Mouse (Mus musculus): ENCODE measurements at regions not wholly inside any gene's neighbourhood (a gene's known extent, or its start where the extent isn't known, plus 50 kb on each side); places are given as distances from the start of the nearest gene placed in this dataset.

DNA sequence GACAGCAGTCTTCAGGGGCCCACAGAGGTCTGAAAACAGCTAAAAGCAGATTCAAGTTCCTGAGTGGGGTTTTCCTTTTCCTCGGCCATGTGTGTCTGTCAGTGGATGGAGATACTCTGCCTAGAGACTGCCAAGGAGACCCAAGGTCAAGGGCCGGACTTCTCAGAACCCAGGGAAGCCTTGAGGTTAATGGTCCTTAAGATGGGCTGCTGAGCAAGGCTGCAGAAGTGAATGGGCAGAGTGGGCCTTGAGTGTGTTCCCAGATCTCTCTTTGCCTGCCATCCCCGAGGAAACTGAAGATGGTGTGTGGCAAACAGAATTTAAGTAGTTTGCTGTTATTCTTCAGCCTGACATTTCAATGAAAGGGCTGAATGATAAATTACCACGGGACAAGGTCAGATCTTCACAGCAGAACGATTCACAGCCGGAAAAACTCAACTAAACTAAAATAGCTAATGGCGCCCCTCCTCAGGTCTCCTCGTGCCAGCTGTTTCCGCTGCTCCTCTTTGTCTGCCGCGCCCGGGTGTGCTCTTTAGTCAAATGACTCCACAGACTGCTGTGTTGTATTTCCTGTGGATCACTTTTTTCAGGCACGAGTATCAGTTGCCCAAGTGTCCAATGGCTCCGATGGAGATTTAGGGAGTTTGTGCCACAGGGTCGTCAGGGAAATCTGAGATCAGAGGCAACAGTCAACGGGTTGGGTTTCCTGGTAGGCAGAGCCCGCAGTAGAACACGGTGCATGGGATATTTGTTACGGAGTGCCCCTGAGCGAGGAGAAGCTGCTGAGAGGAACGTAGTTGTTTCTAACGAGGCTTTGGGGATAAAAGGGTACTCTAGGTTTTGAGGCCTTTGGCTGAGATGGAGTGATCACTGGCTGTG is 93.5 kb upstream of the Tut7 start:
- no peak for DNase-seq (ENCODE audit: low spot score)

DNA sequence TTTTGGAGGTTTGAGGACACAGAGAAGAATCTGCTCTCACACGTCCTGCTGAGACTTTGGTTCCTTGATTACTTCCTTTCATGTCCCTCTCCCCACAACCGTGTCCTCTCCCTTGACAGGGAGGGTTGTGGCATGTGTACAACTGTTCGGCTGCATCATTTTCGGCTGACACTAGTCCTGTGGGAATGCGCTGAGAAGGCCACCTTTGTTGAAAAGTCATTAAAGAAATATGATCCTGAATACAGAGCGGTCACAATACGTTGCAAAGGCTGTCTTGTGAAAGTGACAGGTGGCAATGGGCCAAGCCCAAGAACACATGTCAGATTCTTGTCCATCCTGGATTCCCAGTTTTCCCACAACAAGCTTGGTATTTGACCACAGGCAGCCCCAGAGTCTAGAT is 92.8 kb upstream of the Tut7 start:
- DNase-seq (ENCODE audit: low spot score), result no peak

DNA sequence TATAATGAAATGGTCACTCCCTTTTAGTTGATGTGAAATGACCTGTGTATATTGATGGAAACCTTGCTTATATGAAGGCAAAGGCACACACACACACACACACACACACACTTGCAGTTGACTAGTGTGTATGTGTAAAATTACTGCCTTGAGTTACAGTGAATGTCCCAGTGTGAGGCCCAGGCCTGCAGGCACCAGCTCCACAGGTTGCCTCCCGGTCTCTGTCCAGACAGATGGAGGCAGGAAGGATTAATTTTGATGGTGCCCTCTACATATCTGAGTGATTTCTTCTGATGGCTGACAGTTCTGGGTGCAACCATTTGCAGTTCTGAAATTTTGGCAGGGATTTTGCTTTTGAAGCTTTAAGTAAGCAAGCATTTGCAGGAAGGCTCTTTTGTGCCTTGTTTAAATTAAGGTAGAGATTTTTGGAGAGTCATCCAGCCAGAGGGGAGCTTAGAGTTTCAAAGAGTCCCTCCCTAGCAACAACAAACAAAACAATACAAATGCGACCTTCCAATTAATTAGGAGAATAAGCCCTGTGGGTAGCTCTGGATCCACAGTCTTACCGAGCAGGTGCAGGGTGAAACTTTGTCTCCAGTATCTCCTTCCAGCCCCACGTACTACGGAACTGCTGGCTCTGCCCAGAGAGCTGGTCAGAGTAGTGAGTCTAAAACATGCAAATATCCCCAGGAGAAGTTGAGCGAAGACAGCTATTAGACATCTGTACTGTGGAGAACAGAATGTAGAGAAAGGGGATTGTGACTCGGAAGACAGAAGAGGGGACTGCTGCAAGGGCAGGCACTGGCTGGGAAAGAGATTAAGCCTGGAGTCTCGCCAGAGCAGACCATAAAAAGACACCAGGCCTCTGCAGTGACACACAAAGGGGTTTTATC is 87.5 kb upstream of the Tut7 start:
- DNase-seq (ENCODE audit: low spot score), result no peak

DNA sequence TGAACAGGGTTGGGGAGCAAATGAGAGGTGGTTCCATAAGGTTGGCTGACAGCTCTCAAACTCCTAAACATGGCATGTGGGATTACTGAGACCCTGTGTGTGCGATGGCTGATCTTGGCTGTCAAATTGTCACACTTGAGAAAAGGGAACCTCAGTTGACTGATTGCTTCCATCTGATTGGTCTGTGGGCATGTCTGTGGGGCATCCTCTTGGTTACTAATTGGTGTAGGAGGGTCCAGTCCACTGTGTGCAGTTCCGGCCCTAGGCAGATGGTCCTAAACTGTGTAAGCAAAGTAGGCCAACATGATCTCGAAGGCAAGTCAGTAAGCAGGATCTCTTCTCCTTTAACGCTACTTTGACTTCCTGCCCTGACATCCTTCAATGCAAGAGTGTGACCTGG is 86.5 kb upstream of the Tut7 start:
- DNase-seq (ENCODE audit: low spot score), result no peak

DNA sequence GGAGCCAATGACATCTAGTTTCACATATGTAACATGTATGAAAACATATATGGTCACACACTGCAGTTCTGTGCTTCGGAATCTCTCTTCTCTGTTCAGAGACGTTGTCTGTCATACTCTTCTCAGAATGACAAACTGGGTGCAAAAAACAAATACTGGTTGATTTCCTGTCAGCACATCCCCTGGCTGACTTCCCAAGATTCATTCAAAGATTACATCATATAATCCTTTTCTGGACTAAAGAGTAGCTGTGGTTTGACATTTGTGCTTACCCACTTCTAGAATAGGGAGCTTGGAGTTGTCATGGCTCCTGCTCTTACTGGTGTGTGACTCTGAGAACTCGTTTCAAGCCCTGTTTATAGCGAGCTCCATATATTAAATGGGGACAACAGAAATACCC is 85.8 kb upstream of the Tut7 start:
- DNase-seq (ENCODE audit: low spot score), result no peak

DNA sequence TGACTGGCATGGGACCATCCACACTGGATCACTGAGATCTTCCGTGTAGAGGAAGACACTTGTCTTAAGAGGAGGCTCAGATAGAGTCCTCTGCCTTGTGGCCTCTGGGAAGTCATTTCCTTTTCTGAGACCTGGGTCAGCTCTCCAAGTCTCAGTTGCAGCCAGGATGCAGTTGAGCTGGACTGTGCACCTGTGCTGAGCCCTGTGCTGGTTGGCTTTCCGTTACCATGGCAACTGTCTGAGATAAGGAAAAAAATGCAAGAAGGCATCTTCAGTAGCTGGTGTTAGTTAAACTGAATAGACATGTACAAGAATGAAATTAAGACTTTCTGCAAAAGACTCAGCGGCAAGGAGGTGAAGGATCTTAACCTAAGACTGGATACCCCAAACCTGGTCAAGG is 82.5 kb upstream of the Tut7 start:
- DNase-seq (ENCODE audit: low spot score), result no peak

DNA sequence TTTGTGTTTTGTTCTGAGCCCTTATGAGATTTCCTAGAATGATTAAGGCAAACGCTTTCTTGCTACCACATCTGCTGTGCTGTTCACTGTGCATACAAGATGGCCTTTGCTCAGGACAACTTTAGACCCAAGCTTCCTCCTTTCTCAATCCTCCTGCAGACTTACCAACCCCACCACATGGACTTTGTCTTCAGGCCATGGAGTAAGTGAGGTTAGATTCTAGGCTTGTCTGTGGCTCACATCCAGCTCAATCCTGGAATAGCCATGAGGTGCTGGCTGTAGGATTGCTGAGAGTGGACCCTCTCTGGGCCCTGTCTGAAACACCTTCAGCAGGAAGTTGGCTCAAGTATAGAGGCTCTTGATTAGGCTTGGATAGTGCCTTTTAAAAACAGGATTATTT is 81.5 kb upstream of the Tut7 start:
- no peak for DNase-seq (ENCODE audit: low spot score)

DNA sequence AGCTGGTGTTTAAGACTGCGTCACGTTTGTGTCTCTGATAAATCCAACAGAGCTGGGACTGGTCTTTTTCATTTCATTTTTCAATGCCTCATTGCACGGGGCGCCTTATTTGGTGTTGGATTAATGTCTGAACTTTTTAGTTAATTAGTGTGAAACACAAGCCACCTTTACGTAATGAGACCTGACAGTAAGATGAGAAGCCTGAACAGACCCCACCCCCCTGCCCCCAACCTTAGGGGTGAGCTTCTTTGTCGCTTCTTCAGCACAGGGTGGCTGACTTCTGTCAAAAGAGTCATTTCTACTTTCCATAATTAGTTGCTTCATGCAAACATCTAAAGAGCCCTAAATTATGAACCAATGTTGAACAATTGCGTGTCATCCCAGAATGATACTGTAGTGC is 76.6 kb upstream of the Tut7 start:
- DNase-seq (ENCODE audit: low spot score), result no peak

DNA sequence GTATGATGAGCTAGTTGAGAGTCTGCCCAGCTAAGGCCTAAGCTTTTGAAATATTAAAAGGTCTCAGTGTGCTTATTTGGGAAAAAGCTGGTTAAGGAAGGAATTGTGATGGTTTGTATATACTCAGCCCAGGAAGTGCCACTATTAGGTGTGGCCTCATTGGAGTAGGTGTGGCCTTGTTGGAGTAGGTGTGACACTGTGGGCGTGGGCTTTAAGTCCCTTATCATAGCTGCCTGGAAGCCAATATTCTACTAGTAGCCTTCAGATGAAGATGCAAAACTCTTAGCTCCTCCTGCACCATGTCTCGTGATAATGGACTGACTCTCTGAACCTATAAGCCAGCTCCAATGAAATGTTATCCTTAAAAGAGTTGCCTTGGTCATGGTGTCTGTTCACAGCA is 72.8 kb upstream of the Tut7 start:
- DNase-seq (ENCODE audit: low spot score), result no peak

DNA sequence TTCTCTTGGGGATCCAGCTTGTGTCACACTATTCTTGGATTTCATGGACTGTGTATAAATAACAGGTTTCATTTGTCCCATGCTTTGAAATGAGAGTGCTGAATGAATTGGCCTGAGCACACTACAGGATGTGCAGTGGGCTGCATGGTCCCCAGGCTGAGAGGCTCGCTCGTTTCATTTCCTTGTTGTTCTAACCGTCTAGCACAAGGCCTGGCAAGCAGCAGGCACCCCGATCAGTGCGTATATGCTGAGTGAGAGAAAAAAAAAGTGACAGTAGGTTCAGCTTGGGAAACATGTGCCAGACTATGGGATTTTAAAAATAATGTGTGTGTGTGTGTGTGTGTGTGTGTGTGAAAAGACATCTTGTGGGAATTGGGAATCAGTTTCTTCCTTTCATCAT is 71.1 kb upstream of the Tut7 start:
- DNase-seq (ENCODE audit: low spot score), result no peak

DNA sequence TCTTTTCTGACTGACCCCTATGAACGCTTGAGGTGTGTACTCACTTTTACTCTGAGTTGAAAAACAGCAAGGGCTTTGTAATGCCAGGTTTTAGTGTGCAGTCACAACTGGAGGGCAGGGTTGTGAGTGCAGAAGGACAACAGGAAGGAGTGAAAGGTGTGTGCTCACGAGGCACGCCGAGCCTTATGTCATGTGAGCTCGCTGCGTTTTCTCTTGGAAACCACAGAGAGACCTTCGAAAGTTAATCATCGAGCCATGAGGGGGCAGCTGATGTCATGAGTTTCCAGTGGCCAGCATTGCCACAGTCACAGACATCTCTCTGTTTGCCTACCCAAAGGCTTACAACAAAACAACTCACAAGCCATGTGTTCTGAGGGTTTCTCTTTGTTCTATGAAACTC is 70.0 kb upstream of the Tut7 start:
- no peak for DNase-seq (ENCODE audit: low spot score)

DNA sequence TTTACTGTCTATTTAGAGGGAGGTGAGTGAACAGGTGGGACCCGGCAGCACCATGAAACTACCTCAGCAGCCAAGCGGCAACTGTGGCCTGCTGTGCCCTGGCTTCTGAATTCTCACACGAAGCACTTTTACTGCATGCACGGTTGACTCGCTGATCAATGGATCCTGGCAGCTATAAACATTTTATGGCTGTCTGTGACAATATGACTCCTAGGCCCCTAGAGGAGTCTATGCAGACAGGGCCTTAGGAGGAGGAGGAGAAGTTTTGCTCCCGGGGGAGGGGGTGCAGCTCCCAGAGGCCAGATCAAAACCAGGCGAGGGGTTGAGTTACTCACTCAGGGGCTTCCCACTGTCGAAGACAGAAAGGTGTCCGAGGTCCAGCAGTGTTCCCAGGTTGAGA is 69.4 kb upstream of the Tut7 start:
- no peak for DNase-seq (ENCODE audit: low spot score)

DNA sequence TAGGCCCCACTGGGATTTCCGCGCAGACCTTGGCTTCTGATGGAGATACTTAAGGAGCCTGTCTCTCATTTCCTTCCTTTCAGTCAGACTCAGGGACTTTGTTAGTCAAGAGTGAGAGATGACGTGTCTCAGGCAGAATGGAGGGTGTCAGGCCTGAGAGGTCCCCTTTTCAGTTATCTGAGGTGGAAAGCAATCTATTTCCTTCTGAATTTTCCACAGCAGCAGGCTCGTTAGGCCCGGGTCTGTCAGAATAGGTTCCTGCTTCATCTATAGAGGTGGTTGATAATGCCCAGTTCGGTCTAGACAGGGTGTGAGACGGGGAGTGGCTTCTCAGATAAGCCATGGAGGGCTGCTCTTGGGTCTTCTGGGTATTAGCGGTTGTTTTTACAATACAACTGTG is 68.8 kb upstream of the Tut7 start:
- DNase-seq (ENCODE audit: low spot score), result no peak

DNA sequence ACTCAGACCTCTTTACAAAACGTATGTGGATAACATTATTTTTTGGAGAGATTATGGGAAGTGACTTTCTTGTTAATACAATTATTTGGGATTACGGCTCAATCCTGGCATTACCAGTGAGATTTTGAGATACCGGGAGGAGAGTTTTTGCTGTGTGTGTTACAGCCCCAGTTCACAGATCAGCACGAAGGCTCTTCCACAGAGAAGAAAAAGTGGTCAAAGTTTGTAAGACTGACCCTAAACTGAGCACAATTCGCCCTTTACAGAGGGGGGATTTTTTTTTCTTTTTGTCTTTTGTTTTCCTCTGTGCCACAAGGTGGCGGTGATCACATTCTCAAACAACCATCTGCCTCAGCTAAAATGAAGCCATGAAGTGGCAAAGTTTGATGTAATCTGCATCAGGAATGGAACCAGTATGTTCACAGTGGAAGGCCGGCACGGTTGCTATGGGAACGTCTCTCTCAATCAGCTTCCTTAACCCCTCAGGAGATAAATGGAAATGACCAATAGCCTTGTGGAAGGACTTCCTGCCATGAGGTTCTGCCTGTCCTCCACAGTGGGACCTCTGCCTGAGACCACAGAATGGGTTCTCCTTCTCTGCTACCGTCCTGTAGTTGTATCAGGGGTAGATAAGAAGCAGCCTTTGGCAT is 66.6 kb upstream of the Tut7 start:
- DNase-seq (ENCODE audit: low spot score), result no peak

DNA sequence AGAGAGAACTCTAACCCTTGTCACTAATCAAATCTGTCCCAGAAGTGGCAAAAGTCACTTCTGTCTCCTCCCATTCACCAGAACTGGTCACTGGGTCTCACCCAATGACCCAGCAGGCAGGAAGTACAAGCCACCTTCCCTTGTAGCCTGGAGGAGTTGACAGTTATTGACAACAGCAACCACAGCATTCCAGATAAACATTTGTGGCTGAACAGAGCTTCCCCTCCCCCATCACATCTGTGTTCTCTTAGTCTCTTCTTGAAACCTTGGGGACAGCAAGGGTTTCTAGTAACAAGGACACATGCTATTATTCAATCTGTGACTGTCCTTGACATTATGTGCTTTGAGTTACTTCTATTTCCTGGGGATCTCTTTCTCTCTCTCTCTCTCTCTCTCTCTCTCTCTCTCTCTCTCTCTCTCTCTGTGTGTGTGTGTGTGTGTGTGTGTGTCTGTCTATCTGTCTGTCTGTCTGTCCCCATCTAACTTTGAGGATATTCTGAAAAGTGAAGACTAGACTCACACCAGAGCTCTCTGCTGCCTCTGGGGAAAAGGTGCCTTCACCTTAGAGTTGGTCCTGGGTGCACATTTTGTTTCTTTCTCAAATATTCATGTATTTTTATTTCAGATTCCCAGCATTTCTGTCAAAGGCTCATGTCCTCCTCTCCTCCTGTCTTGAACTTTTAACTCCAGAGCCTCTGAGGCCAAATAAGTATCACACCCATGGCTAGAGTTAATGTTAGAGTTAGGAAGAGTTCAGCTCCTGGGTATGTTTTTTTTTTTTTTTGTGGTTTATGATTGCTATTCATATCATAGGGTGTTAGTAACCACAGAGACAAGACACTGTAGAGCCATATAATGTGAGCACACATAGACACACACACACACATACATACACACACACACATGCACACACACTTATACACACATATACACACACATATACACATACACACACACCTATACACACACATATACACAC is 65.4 kb upstream of the Tut7 start:
- DNase-seq (ENCODE audit: low spot score), result no peak

DNA sequence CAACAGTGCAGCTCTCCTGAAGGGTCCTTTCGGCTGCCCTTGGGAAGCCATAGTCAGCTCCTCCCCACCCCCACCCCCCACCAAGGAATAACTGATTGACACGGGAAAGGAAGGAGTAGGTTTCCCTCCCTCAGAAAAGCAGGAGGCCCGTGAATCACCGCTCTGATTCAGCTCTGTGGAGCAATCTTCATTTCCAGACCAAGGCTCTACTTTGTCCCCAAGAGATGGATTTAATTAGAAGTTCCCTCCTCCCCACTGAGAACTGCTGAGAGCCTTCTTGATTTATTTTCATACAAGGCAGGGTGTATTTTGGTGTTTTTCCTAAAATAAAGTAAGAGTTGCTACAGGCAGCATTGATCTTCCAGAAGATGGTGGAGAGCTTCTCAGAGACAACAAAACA is 64.4 kb upstream of the Tut7 start:
- DNase-seq (ENCODE audit: low spot score), result no peak

DNA sequence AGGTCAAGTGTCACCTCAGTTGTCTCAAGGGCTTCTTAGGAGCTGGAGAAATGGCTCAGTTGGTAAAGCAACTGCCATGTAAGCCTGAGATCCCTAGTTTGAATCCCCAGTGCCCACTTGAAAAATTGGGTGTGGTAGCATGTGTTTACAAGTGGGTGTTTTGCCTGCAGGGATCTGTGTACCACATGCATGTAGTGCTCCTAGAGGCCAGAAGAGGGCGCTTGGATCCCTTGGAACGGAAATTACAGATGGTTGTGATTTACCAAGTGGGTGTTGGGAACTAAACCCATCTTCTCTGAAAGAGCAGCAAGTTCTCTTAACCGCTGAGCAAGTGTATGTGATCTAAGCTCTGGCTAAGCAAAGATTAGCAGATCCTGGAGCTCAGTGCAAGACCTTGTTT is 63.6 kb upstream of the Tut7 start:
- DNase-seq (ENCODE audit: low spot score), result no peak

DNA sequence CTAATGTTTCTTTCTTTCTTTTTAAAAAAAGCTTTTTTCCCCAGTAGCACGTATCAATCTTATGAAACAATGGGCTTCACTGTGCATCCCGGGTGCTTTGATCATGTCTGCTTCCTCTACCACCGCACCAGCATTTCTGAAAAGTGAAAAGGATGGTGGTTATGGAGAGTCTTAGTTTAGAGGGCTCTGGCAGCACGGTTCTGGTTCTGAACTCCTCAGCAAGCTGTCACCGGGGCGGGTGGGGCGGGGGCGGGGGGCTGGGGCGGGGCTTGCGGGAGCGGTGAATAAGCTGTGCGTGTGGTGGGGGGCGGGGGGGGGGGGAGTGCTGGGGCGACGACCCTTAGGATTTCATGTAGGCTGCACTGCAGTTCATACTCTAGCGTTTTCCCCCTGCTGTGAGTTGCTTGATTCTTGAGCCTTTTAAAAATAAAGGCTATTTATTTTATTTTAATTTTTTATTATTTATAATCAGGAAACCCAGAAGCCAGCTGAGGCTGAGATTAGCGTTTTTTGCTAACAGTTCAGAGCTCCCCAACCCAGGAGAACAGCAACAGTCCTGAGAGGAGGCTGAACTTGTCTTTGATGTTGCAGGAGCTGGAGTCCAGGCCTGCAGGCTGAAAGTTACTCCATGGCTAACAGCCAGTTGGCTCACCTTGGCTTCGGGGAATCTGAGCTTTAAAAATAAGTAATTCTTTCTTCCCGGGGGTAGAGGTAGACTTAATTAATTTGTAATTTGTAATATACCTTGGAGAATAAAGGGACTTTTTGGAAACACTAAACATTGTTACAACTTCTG is 59.2 kb upstream of the Tut7 start:
- no peak for DNase-seq (ENCODE audit: low spot score)

DNA sequence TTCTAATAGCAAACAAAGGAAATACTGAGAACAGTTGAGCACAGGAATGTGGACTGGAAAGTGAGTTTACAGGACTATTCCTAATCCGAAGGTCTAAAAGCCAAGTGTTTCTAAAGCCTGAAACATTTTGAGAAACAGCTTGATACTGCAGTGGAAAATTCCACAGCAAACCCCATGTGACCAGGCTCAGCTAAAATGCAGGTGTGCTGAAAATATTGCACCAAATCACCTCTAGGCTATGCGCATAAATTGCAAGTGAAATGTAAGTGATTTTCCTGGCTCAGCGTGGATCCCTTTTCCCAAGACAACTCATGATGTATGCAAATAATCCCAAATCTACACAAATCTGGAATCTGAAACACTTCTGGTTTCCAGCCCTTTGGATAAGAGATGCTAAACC is 57.1 kb upstream of the Tut7 start:
- no peak for DNase-seq (ENCODE audit: low spot score)

DNA sequence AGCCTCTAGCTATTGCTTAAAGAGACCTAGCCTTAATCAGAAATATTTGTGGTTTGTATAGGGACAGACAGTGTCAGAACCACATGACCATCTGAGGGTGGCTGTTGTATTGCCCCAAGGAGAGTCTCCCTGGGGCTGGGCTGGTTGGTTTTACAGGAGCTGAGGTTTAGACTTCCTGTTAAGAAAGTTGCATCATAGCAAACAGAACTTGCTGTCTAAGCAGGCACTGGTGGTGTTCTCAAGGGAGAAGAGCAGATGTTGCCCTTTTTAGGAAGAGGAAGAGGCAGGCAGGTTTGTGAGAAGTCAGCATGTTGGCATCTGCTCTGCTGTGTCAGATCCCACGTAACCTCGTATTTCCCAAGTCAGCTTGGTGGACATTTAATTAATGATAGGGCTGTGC is 52.7 kb upstream of the Tut7 start:
- no peak for DNase-seq (ENCODE audit: low spot score)

All from ovary, postnatal 10 days (tissue).